Mouse (Mus musculus) ES-E14 (cell line): ENCODE measurements around the gene Hectd3.

Experiments
- CHD2 ChIP-seq: IDR thresholded peaks from 2 replicates; pipeline ENCODE4 v1.6.1; 2014; ENCODE audit warnings: mild to moderate bottlenecking, low read depth, low read length, inconsistent platforms
- HCFC1 ChIP-seq: IDR thresholded peaks from 2 replicates; pipeline ENCODE4 v1.6.1; 2012; ENCODE audit warnings: low read length, inconsistent platforms, borderline replicate concordance; ENCODE audit not compliant: insufficient read depth
- MAFK ChIP-seq: IDR thresholded peaks from 2 replicates; pipeline ENCODE4 v1.6.1; 2014; ENCODE audit warnings: mild to moderate bottlenecking, low read depth, low read length, inconsistent platforms; ENCODE audit not compliant: insufficient read depth
- ZC3H11A ChIP-seq: IDR thresholded peaks from 2 replicates; pipeline ENCODE4 v1.6.1; 2012; ENCODE audit warnings: low read depth, mild to moderate bottlenecking, inconsistent platforms, low read length, borderline replicate concordance

- TF ChIP-seq MAFK = no peak
- no peak for TF ChIP-seq HCFC1
- no peak for TF ChIP-seq ZC3H11A
- no peak for TF ChIP-seq CHD2
These were observed 45.0 kb downstream of the Hectd3 start for GRCm38 (mm10) chr4:117039925-117040687.
